Mouse (Mus musculus) macrophage (primary cell): ENCODE results near the gene Prss36. TPM values are rescaled to one million over a fixed set of nuclear protein-coding genes. Genes with fewer than 3 reads are reported as not detected.

Source experiments
- H3K27ac ChIP-seq: fragments of 350-480 bp; formaldehyde crosslinking; 2 replicates; pipeline ENCODE4 v1.9.0; 2021
- H3K36me3 ChIP-seq: fragments of 350-480 bp; formaldehyde crosslinking; 2 replicates; pipeline ENCODE4 v1.9.0; 2021; ENCODE audit errors: inconsistent target
- H3K4me3 ChIP-seq: fragments of 350-480 bp; formaldehyde crosslinking; 2 replicates; pipeline ENCODE4 v1.9.0; 2021; ENCODE audit errors: inconsistent target
- H3K79me2 ChIP-seq: fragments of 350-480 bp; formaldehyde crosslinking; 2 replicates; pipeline ENCODE4 v1.9.0; 2021; ENCODE audit errors: inconsistent target
- WGBS: methylation state at CpG from one replicate; pipeline ENCODE4 v1.1.7; 2026; ENCODE audit warnings: inconsistent platforms; ENCODE audit not compliant: missing documents; 5-methylcytosine and 5-hydroxymethylcytosine counted together
- polyA plus RNA-seq: library from polyadenylated mRNA; stranded (reverse); fragments of 250-400 nt; gene quantifications from 3 replicates; pipeline ENCODE4 v1.2.4, GENCODE M21; 2018; ENCODE audit warnings: inconsistent platforms
- total RNA-seq, 78 experiments: library from RNA; depleted of rRNA; stranded (reverse); fragments of 250-400 nt; gene quantifications; 1 replicate in 9 of 78; 2 replicates in 24 of 78; 3 replicates in 43 of 78; 4 replicates in 2 of 78; pipeline ENCODE4 v1.2.4; 2018; ENCODE audit warnings: inconsistent platforms in 56 of 78

Gene Prss36
- total RNA-seq (2018; cell fraction: chromatin; rRNA removed) = 1 to 10 TPM in 8 of 26 experiments, under 1 TPM in 5, not detected in 13; 0.79 to 2.0 (median 1.1) TPM
- 1 to 10 TPM in 15 of 26 experiments, under 1 TPM in 11; 0.61 to 1.9 (median 1.1) TPM for total RNA-seq (2018; cell fraction: cytosol; rRNA removed)
- total RNA-seq (2018; cell fraction: nucleus; rRNA removed) = 1 to 10 TPM in 11 of 26 experiments, under 1 TPM in 7, not detected in 8; 0.58 to 2.8 (median 1.4) TPM
- 1.0 to 1.7 TPM (median 1.2 TPM) in 3 replicates for polyA plus RNA-seq

DNA sequence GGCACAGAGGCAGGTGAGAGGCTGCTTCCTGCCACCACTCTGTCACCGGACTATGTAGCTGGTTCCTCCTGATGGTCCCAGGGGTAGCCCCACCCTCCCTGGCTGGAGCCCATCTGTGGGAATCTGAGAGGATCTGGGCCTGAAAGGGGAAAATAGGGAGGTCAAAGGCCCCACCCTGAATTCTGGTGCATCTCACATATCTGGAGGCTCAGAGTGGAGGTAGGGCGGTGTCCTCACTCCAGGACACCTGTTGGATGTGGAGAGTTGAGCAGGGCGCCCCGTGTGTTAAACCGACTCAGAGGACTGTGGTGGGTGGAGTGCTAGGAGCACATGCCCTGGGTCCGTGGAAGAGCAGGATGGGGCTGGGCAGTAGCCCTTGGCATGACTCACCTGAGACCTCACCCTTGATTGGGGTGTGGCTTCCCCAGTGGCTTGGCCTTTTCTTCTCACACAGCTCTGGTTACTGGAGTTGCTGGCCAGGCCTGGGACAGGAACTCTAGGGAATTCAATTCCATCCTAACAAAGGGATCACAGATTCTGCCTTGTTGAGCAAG is at the start of gene Prss36:
TSS of gene Prss36 (minus strand) at position 256 of the 554 bp plus-strand sequence.
- Histone ChIP-seq H3K4me3 (no peak within 1 kb of the TSS), H3K36me3 (no peaks in the 10 kb centered on the region)

DNA sequence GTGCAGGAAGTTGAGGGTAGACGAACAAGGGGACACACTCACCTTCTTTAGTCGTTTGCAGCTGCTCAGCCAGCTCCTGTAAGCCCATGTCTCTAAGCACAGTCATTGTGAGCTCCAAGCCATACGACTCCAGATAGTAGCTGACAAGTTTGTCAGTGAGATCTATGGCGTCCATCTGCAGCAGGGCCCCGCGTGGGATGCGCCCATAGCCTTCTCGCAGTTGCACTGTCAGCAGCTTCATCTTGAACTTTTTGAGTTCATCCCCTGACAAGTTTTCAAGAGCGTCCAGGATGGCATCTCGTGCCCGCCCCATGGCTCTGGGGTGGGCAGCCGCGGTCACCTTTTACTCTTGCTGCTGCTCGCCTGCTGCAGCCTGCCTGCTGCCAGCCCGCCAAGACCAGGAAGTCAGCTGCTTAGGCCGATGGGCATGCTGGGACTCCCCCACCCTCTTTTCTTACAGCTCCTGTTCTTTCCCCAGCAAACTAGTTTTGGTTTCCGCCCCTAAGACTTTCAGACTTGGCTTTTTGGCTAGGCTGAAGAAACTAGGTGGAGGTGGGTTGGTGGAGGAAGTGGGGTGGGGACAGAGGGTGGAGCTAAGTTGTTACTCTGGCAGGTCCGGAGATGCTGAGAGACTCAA is 46.9 kb upstream of the Prss36 start, which contains the start of gene Pycard:
TSS of gene Pycard (minus strand) at position 527 of the 637 bp plus-strand sequence.
- Histone ChIP-seq H3K27ac (peak within 1 kb of the TSS; percentile 76), H3K36me3 (no peaks in the 10 kb centered on the region), H3K4me3 (peak within 1 kb of the TSS; percentile 79), H3K79me2 (peaks cover 46% of the 10 kb centered on the region)
- WGBS = 2% methylated on average over 18 of the region's 18 CpGs

More for the DNA sequence above, at the start of gene Prss36:
- WGBS = 88% methylated on average over 6 of the region's 6 CpGs
- no peaks in the 10 kb centered on the region for H3K79me2 ChIP-seq
- H3K27ac ChIP-seq = no peak within 1 kb of the TSS

DNA sequence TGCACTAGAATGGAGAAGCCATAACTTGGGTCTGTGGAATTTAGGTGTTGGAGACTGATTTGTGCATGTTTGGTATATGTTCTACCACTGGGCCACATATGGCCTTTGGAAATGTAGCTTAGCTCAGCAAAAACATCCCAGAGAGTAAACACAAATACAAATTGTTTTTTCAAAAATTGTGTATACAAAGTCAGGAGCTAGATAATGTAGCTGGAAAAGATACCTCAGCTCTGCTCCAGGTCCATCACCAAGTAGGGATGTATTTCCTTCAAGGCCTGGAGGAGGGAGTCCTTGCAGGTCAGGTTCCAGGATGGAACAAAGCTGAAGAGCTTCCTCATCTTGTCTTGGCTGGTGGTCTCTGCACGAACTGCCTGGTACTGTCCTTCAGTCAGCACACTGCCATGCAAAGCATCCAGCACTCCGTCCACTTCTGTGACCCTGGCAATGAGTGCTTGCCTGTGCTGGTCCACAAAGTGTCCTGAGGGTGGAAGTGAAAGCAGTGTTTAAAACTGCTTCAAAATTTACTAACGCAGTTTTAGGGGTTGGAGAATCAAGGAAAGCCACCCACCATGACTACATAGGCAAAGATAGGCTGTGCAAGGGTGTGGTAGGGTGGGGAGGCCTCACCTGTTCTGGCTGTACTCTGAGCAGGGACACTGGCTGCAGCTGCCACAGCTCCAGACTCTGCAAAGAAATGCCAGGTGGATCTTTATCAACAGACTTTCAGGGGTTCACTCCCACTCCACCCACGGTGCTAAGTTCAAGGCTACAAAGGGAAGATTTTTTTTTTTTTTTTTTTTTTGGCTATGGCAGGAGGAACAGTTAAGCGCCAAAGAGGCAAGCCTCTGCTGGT is 46.2 kb upstream of the Prss36 start:
- Histone ChIP-seq H3K36me3 (no peaks in the 10 kb centered on the region), H3K4me3 (peak overlapping the region; percentile 79), H3K27ac (peak overlapping the region; percentile 76), H3K79me2 (peaks cover 46% of the 10 kb centered on the region)
- 3% methylated on average over 5 of the region's 5 CpGs for WGBS

DNA sequence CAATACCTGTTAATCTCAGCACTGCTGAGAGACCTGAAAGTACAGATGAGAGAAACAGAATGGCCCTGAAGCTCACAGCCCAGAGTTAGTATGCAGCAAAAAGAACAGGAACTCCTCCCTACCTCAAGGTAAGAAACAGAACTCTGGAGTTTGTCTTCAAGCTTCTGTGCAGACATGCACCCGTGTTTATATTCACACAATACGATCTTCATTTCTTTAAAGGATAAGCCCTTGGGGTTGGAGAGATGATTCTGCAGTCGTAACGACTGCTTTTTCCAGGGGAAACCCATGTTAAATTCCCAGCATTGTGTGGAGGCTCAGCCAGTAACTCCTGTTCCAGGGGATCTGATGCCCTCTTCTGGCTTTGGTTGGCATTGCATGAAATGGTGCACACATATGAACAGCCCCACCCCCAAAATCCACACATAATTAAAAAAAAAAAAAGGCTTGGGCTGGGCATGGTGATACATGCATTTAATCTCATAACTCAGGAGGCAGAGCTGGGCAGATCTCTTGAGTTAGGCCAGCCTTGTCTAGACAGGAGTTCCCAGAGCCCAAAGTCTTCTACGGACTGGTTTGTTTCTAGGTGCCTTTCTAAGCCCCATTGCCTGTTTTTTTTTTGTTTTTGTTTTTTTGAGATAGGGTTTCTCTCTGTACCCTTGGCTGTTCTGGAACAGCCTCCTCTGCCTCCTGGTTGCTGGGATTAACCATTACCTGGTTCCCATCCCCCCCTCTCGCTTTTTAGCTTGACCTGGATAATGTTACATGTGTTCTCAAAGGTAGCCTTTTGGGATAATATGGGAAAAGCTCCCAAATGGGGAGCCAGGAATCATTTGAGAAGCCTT is 45.3 kb upstream of the Prss36 start:
- Histone ChIP-seq H3K4me3 (peak overlapping the region; percentile 79), H3K36me3 (peaks cover 7% of the 10 kb centered on the region; the same call in 1 of the 2 replicates), H3K27ac (peak overlapping the region; percentile 76; the same call in 1 of the 2 replicates), H3K79me2 (peaks cover 55% of the 10 kb centered on the region)
- 55% methylated on average over 5 of the region's 6 CpGs for WGBS

DNA sequence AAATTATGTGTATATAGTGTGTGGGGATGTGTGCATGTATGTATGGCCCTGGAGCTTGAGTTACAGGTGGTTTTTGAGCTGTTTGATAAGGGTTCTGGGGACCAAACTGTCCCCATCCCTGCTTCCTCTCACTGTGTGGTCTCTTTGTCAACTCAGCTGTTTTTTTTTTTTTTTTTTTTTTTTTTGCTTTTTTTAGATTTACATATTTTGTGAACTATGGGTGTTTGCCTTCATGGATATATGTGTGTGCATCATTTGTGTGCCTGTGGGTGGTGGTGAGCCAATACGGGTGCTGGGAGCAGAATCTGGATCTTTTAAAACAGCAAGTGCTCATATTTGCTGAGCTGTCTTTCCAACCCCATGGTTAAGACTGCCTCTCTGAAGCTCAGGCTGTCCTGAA is 42.4 kb upstream of the Prss36 start:
- Histone ChIP-seq H3K36me3 (peaks cover 30% of the 10 kb centered on the region), H3K4me3 (no peak overlapping the region), H3K79me2 (peaks cover 84% of the 10 kb centered on the region), H3K27ac (no peak overlapping the region)
- 83% methylated on average over 1 of the region's 1 CpGs for WGBS

DNA sequence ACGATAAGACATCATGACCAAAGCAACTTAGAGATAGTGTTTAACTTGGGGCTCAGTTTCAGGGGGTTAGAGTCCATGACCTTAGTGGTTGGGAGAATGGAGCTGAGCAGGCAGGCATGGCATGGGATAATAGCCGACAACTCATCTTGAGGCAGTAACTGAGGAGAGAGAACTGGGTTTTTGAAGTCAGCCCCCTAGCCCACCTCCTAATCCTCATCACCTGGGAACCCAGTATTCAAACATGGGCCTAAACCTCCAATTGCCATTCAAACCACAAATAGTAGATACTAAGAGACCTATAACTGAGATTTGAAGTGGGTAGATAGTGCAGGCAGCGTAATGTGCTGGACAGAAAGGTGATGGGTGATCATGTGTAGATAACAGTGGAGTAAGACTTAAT is 34.1 kb upstream of the Prss36 start:
- WGBS = 97% methylated on average over 3 of the region's 3 CpGs
- peaks cover 89% of the 10 kb centered on the region for H3K36me3 ChIP-seq

DNA sequence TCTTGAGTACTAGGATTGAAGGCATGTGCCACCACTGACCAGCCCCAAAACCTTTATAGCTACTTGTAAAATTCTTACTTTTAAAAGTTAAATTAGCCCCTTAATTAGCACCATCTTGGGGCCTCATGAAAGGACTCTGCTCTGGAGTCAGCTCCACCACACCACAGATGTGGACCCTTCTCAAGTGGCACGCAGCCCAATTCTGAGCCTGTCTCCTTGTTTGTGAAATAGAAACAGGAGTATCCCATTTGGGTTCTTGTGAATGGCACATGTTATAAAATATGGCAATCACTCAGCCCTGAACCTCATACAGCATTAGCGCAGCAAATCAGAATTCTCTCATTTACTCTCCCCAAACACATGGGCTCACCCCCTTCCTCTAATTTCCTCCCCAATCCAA is 32.3 kb upstream of the Prss36 start:
- 100% methylated on average over 2 of the region's 2 CpGs for WGBS
- Histone ChIP-seq H3K27ac (no peak overlapping the region), H3K79me2 (peaks cover 97% of the 10 kb centered on the region), H3K4me3 (no peak overlapping the region), H3K36me3 (peaks cover 89% of the 10 kb centered on the region)

More for the DNA sequence above, 34.1 kb upstream of the Prss36 start:
- Histone ChIP-seq H3K4me3 (no peak overlapping the region), H3K79me2 (peaks cover 97% of the 10 kb centered on the region), H3K27ac (no peak overlapping the region)

DNA sequence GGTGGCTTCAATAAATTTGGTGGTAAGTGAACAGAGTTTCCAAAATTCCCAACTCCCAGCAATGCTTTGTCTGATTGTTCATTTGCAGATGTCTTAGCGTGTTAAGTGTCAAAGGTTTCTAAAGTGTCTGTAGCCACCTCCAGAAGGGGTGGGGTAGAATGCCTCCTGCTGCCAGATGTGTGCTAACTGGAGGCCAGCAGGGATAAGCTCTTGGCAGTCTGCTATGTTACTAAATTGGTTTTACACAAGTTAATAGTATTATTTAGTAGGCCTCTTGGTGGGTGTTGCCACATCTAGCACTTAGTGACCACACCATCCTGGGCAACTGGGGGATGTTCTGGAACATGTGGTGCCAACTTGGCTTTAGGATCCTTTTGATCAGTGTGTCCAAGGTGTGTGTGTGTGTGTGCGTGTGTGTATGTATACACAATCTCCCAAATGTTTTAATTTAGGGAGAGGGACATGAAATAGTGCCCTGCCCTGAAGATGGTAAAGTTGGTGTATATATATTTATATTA is 27.9 kb upstream of the Prss36 start:
- Histone ChIP-seq H3K36me3 (peaks cover 85% of the 10 kb centered on the region), H3K79me2 (peaks cover 100% of the 10 kb centered on the region), H3K4me3 (no peak overlapping the region), H3K27ac (no peak overlapping the region)
- WGBS = 92% methylated on average over 2 of the region's 2 CpGs

DNA sequence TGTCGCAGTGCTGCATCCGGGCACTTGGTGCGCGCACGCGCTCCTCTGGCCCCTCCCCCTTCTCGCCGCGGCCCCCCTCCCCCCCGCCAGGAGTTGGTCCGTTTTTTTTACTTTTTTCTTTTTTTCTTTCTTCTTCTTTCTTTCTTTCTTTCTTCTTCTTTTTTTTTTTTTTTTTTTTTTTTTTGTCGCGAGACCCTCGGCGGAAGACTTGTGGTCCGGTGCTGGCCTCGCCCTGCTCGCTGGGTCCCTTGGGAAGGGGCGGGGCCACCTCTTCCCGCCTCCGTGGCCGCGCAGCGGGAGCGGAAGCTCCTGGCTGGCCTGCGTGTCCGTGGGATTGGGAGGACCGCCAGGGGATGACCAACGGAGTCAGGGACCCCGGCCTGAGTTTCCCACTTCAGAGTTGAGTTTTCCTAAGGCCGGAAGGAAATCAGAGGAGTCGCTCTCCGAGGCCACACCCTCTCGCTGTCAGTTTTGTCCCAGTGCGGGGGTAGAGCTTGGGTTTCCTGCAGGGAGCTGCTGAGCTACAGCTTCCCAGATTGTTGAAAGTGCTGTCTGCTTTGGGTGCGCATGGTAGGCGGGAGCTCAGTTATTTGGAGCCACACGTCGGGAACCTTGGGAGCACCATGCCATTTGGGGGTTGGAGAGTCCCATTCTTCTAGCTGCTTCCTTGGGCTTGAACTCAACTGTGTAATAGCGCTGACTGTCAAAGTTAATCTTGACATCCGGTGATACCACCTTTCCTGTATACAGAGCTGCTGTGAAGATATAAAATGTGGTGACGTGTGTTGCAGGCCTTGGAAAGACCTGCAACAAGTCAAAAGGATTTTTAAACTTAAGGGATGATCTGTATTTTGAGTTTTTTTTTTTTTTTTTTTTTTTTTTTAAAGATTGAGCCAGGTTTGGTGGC is 21.6 kb upstream of the Prss36 start:
- WGBS = under 1% methylated on average over 33 of the region's 42 CpGs
- peak overlapping the region; percentile 86 for H3K4me3 ChIP-seq
- peaks cover 53% of the 10 kb centered on the region for H3K79me2 ChIP-seq
- peaks cover 29% of the 10 kb centered on the region for H3K36me3 ChIP-seq
- peak overlapping the region; percentile 94 for H3K27ac ChIP-seq

DNA sequence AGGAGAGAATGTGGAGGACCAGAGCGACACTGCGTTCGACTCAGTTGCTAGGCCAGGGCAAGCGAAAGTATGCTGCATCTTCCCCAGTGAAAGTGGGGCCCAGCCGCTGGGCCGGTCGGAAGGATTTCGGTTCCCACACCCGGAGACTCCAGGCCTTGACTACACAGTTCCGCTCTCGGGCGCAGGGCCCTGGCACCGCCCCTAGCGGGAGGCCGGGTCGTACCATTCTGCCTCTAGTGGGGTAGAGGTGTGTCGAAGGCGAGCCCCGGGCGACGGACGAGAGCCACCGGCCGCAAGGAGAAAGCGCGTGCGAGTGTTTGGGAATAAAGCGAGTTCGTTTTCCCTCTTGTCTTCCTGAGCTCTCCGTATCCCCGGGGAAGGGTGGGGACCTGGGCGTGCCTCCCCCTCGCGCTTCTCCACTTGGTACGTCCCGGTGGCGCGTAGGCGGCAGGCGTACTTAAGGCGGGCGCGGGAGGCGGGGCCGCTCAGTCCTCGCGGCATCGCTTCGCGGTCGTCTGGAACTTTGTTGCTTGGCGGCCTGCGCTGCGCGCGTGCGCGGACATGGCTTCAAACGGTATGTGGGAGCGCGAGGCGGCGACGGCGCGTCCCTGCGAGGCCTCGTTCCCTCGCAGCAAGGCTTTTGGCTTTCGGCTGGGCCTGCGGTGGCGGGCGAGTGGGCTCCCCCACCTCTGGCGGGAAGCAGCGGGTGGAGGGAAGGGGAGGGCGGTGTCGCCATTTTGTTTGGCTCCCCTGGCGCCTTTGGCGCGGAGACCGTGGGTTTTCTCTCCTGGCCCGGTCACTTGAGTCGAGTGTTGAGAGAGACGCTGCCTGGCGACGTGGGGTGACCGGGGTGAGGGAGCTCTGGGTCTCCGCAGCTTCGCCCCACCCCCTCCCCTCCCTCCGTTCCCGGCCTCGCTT is 20.7 kb upstream of the Prss36 start, which contains the start of gene Fus:
TSS of gene Fus (plus strand) at position 454 of the 918 bp plus-strand sequence.
- peaks cover 21% of the 10 kb centered on the region for H3K36me3 ChIP-seq
- H3K79me2 ChIP-seq = peaks cover 43% of the 10 kb centered on the region
- H3K27ac ChIP-seq = peak within 1 kb of the TSS; percentile 94
- H3K4me3 ChIP-seq = peak within 1 kb of the TSS; percentile 86
- WGBS = under 1% methylated on average over 89 of the region's 92 CpGs

DNA sequence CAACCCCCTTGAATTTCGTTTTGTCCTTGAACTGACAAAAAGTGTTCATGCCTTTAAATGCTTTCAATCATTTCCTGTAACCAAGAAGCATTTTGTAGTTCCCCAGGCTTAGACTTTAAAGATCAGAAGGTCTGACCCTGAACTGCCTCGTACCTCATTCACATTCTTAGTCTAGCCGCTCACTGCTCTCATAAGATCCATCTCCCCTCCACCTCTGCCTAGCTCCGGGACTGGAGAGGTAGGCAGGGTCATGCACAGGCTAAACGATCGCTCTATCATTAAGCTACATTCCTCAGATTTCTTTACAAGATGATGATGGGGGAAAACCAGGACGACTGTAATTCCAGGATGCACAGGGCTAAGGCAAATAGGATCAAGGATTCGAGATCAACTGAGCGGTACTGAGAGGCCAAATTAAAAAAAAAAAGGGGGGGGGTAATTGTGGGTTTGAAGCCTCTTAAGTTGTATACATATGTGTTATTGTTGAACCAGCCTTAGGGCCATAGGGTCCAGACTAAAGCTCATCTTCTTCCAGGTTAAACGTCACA is 19.9 kb upstream of the Prss36 start:
- peaks cover 35% of the 10 kb centered on the region for H3K79me2 ChIP-seq
- H3K36me3 ChIP-seq = peaks cover 13% of the 10 kb centered on the region
- H3K4me3 ChIP-seq = peak overlapping the region; percentile 28; the same call in 1 of the 2 replicates
- H3K27ac ChIP-seq = peak overlapping the region; percentile 94
- 34% methylated on average over 10 of the region's 10 CpGs for WGBS

DNA sequence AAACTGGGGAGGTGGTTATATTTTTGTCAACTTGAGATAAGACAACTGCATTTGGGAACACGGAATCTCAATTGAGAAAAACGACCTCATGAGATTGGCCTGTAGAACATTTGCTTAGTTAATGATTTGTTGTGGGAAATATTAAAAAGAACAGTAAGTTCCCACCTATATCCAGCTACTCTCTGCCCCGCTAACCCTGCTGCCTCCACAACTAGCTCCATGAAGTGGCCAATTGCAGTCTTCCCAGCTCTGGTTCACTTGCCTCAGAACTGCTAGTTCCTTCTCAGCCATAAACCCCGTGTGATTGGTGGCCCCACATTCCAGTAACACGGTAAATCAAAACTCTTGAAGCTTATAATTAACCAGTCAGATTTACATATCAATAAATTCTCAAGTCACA is 12.8 kb upstream of the Prss36 start:
- 80% methylated on average over 5 of the region's 5 CpGs for WGBS
- no peak overlapping the region for H3K27ac ChIP-seq
- no peak overlapping the region for H3K4me3 ChIP-seq
- no peaks in the 10 kb centered on the region for H3K36me3 ChIP-seq
- H3K79me2 ChIP-seq = no peaks in the 10 kb centered on the region
